Mouse (Mus musculus) intestine, embryonic 14.5 days (tissue): Measurements from ENCODE around the gene Thap2. TPM values are rescaled to one million over a fixed set of nuclear protein-coding genes. Genes with fewer than 3 reads are reported as not detected.

Experiments
- ATAC-seq: fragments of 200-750 bp; cut with Nextera tagmentation; replicated peaks from 2 replicates; pipeline ENCODE4 v1.8.0; 2017; ENCODE audit warnings: low read depth, moderate number of reproducible peaks, moderate TSS enrichment, moderate library complexity; ENCODE audit not compliant: low FRiP score, low TSS enrichment
- DNase-seq: peaks from one replicate; pipeline ENCODE4 v3.0.0-alpha.2; 2018; ENCODE audit warnings: low spot score
- H3K27ac ChIP-seq: fragments of 300-500 bp; sonication (generic); 2 replicates; pipeline ENCODE4 v1.5.1; 2014; ENCODE audit warnings: low read depth, mild to moderate bottlenecking, control low read depth
- H3K27me3 ChIP-seq: fragments of 300-500 bp; sonication (generic); replicated peaks from 2 replicates; pipeline ENCODE4 v1.6.1; 2014; ENCODE audit warnings: low read length, control low read depth; ENCODE audit not compliant: control insufficient read depth, insufficient read depth
- H3K36me3 ChIP-seq: fragments of 300-500 bp; sonication (generic); 2 replicates; pipeline ENCODE4 v1.6.1; 2014; ENCODE audit warnings: low read length, control low read depth; ENCODE audit not compliant: control insufficient read depth, insufficient read depth
- H3K4me1 ChIP-seq: fragments of 300-500 bp; sonication (generic); replicated peaks from 2 replicates; pipeline ENCODE4 v1.6.1; 2014; ENCODE audit warnings: low read length, control low read depth, mixed read lengths; ENCODE audit not compliant: control insufficient read depth, insufficient read depth
- H3K4me2 ChIP-seq: fragments of 300-500 bp; sonication (generic); 2 replicates; pipeline ENCODE4 v1.6.1; 2014; ENCODE audit warnings: low read length
- H3K4me3 ChIP-seq: fragments of 300-500 bp; sonication (generic); 2 replicates; pipeline ENCODE4 v1.5.1; 2014; ENCODE audit warnings: low read depth, low read length, control low read depth, mixed read lengths
- H3K9ac ChIP-seq: fragments of 300-500 bp; sonication (generic); 2 replicates; pipeline ENCODE4 v1.6.1; 2014; ENCODE audit warnings: mild to moderate bottlenecking, low read length
- H3K9me3 ChIP-seq: fragments of 300-500 bp; sonication (generic); 2 replicates; pipeline ENCODE4 v1.6.1; 2016; ENCODE audit warnings: low read length, control low read depth; ENCODE audit not compliant: control insufficient read depth
- WGBS: fragments of 180-500 bp; shearing (Covaris S2); extraction: QIAGEN DNeasy Blood & Tissue Kit; methylation state at CpG from one replicate; pipeline ENCODE4 v1.1.7; 2014; 5-methylcytosine and 5-hydroxymethylcytosine counted together
- polyA plus RNA-seq: library from polyadenylated mRNA; unstranded; fragments of >200 nt; fragmentation: Nextera tagmentation; extraction: Ambion mirVana; gene quantifications from 2 replicates; pipeline ENCODE4 v1.2.1, GENCODE M21; 2014

The Thap2 gene
- polyA plus RNA-seq, 1 experiment from 2014 or later, result 17.5 TPM

DNA sequence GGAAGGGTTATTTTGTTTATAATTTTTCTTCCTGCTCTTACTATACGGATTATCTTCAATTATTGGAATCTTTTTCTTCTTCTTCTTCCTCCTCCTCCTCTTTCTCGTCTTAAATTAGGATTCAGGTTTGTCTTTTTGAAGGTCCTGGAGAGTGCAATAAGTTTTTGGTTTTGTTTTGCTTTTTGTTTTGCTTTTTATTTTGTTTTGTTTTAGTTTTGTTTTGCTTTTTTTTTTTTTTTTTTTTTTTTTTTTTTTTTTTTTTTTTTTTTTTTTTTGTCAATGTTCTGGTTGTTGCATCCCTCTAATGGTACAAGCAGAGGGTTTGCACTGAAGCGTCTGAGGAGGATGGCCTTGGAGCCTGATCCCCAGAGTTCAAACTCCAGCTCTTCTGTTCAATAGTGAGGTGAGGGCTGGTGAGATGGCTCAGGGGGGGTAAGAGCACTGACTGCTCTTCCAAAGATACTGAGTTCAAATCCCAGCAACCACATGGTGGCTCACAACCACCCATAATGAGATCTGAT, 55.2 kb downstream of the Thap2 start:
- ATAC-seq, result no peak
- Histone ChIP-seq H3K27me3 (no peaks in the 10 kb centered on the region), H3K4me2 (no peak overlapping the region), H3K4me1 (no peaks in the 10 kb centered on the region), H3K4me3 (no peak overlapping the region), H3K9me3 (no peaks in the 10 kb centered on the region), H3K36me3 (no peaks in the 10 kb centered on the region), H3K27ac (no peak overlapping the region), H3K9ac (no peak overlapping the region)
- no peak for DNase-seq
- WGBS, result 78% methylated on average over 3 of the region's 3 CpGs

DNA sequence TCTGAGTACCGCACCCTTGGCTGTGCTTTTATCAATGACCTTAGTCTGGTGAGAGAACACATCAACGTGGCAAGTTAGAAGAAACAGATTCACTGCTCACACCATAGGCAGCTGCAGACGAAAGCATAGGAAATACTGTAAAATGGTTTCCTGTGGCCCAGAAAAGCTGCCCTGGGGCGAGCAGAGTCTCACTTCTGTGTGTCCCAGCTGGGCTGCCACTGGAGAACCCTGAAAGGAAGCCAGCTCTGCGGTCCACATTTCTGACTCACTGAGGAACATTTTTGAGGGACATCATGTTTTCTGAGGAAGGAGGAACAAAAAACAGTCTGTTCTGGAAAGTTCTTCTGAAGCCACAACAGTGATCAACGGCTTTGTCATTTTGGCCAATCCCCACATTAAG, 55.7 kb downstream of the Thap2 start:
- Histone ChIP-seq H3K4me2 (no peak overlapping the region), H3K27me3 (no peaks in the 10 kb centered on the region), H3K4me3 (no peak overlapping the region), H3K27ac (no peak overlapping the region), H3K36me3 (no peaks in the 10 kb centered on the region), H3K9ac (no peak overlapping the region), H3K4me1 (no peaks in the 10 kb centered on the region), H3K9me3 (no peaks in the 10 kb centered on the region)
- DNase-seq, result no peak
- WGBS, result 76% methylated on average over 6 of the region's 6 CpGs
- ATAC-seq, result no peak

DNA sequence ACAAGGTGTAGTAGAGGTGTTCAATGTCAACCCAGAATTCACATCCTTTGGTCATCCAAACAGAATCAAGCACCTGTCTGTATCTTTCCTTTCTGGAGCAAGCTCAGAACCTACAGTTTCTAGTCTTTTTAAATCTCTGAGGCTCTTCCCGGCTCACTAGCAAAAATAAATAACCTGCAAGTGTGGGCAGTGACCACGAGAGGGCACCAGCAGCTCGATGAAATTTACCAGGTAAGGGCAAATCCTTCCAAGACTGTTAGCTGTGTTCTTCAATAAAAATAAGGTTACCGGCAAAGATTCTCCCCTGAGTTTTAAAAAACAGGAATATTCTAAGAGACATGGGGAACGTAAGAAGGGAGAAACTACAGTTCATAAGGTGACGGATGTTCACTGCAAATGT, 60.9 kb downstream of the Thap2 start:
- no peak overlapping the region for H3K27ac ChIP-seq
- no peak overlapping the region for H3K4me3 ChIP-seq
- no peak overlapping the region for H3K4me2 ChIP-seq
- no peaks in the 10 kb centered on the region for H3K9me3 ChIP-seq
- no peak overlapping the region for H3K9ac ChIP-seq
- 10% methylated on average over 6 of the region's 6 CpGs for WGBS
- ATAC-seq (no peak), DNase-seq (peak; percentile 78)
- no peaks in the 10 kb centered on the region for H3K27me3 ChIP-seq
- H3K4me1 ChIP-seq, result no peaks in the 10 kb centered on the region
- H3K36me3 ChIP-seq, result no peaks in the 10 kb centered on the region

DNA sequence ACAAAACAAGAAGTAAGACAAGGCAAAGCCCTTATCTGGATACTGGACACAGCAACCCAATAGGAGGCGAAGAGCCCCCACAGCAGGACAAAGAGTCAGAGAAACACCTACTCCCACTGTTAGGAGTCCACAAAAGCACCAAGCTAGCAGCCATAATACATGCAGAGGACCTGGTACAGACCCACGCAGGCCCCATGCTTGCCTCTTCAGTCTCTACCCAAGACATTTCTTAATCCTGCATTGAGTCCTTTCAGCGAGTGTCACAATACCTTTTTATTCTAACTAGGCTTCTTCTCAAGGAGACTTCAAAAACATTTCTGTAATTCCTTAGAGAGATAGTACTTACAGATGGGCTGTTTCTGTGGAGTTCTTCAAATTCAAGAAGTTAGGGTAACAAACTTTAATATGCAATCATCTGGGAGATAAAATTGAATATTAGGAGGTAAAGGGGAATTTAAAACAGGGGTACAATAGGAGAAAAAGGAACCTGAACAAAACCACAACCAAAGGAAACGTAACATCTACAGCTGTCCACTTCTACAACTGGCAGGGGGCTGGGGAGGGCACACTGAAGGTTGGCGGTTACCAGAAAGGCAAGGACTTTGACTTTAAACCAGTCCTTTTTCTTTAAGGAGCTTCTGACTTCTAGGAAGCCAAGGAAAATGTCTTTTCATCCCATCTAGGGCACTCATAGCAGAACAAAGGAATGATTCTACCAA, 62.8 kb downstream of the Thap2 start:
- H3K4me3 ChIP-seq, result no peak overlapping the region
- ATAC-seq (no peak), DNase-seq (no peak)
- H3K9me3 ChIP-seq, result no peaks in the 10 kb centered on the region
- no peaks in the 10 kb centered on the region for H3K27me3 ChIP-seq
- peaks cover under 1% of the 10 kb centered on the region; the same call in 1 of the 2 replicates for H3K4me1 ChIP-seq
- no peak overlapping the region for H3K27ac ChIP-seq
- no peaks in the 10 kb centered on the region for H3K36me3 ChIP-seq
- no peak overlapping the region for H3K9ac ChIP-seq
- WGBS, result 78% methylated on average over 5 of the region's 5 CpGs
- no peak overlapping the region for H3K4me2 ChIP-seq

Other genes starting within 250 kb of the Thap2 start
- not detected in 2 replicates for gene Tph2, start 199.4 kb downstream of the Thap2 start, polyA plus RNA-seq
- 64.1 and 66.1 TPM in 2 replicates for gene Tbc1d15, start 133.0 kb downstream of the Thap2 start, polyA plus RNA-seq
- 6.9 and 7.5 TPM in 2 replicates for gene Rab21, start 68.8 kb downstream of the Thap2 start, polyA plus RNA-seq
- 26.5 and 33.2 TPM in 2 replicates for gene Tmem19, start 21.9 kb downstream of the Thap2 start, polyA plus RNA-seq
- gene Zfc3h1, start 516 bp upstream of the Thap2 start, polyA plus RNA-seq, result 24.5 and 25.3 TPM in 2 replicates
- 0.24 TPM in 1 of 2 replicates, not detected in the other for gene A930009A15Rik, start 185.5 kb upstream of the Thap2 start, polyA plus RNA-seq
- gene Lgr5, start 203.3 kb upstream of the Thap2 start, polyA plus RNA-seq, result 8.7 and 13.4 TPM in 2 replicates